Mouse (Mus musculus) forebrain, embryonic 12.5 days (tissue): ENCODE data around the gene Galm. TPM values are rescaled to one million over a fixed set of nuclear protein-coding genes. Genes with fewer than 3 reads are reported as not detected.

Source experiments
- ATAC-seq: fragments of 200-750 bp; cut with Nextera tagmentation; 2 replicates; pipeline ENCODE4 v1.8.0; 2017; ENCODE audit warnings: moderate TSS enrichment; ENCODE audit not compliant: low FRiP score
- H3K27ac ChIP-seq: fragments of 300-500 bp; sonication (generic); 2 replicates; pipeline ENCODE4 v1.5.1; 2016; ENCODE audit warnings: mild to moderate bottlenecking
- H3K27me3 ChIP-seq: fragments of 300-500 bp; sonication (generic); 2 replicates; pipeline ENCODE4 v1.6.1; 2016; ENCODE audit warnings: mild to moderate bottlenecking
- H3K36me3 ChIP-seq: fragments of 300-500 bp; sonication (generic); replicated peaks from 2 replicates; pipeline ENCODE4 v1.6.1; 2016; ENCODE audit warnings: mild to moderate bottlenecking
- H3K4me1 ChIP-seq: fragments of 300-500 bp; sonication (generic); 2 replicates; pipeline ENCODE4 v1.6.1; 2016
- H3K4me2 ChIP-seq: fragments of 300-500 bp; sonication (generic); 2 replicates; pipeline ENCODE4 v1.6.1; 2016; ENCODE audit warnings: mild to moderate bottlenecking, moderate library complexity
- H3K4me3 ChIP-seq: fragments of 300-500 bp; sonication (generic); replicated peaks from 2 replicates; pipeline ENCODE4 v1.5.1; 2016; ENCODE audit warnings: mild to moderate bottlenecking
- H3K9ac ChIP-seq: fragments of 300-500 bp; sonication (generic); 2 replicates; pipeline ENCODE4 v1.6.1; 2016; ENCODE audit warnings: mild to moderate bottlenecking
- H3K9me3 ChIP-seq: fragments of 300-500 bp; sonication (generic); 2 replicates; pipeline ENCODE4 v1.6.1; 2016
- WGBS: fragments of 180-500 bp; shearing (Covaris S2); methylation state at CpG from one replicate; pipeline ENCODE4 v1.1.7; 2016; 5-methylcytosine and 5-hydroxymethylcytosine counted together
- polyA plus RNA-seq: library from polyadenylated mRNA; unstranded; fragments of >200 nt; fragmentation: Nextera tagmentation; extraction: Ambion mirVana; gene quantifications from 2 replicates; pipeline ENCODE4 v1.2.1, GENCODE M21; 2016

Galm gene
- polyA plus RNA-seq, 1 experiment from 2014 or later: 9.6 TPM

DNA sequence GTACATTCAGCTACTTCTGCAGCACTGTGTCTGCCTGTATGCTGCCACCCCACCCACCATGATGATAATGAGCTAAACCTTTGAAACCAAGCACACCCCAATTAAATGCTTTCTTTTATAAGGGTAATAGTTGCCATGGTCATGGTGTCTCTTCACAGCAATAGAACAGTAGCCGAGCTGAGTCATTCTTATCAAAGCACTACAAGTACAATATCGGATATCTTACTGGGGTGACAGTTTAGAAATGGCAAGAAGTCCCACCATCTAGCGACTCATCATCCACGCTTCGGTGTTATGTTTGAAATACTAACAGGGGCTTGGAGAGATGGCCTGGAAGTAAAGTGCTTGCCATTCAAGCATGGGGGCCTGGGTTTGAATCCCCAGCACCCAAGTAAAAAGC is 106.6 kb downstream of the Galm start:
- Histone ChIP-seq H3K4me2 (no peak overlapping the region), H3K36me3 (peaks cover 14% of the 10 kb centered on the region), H3K27me3 (no peaks in the 10 kb centered on the region), H3K4me3 (no peak overlapping the region), H3K9me3 (no peaks in the 10 kb centered on the region), H3K4me1 (no peaks in the 10 kb centered on the region), H3K27ac (no peak overlapping the region), H3K9ac (no peak overlapping the region)
- 92% methylated on average over 5 of the region's 5 CpGs for WGBS
- ATAC-seq: no peak

DNA sequence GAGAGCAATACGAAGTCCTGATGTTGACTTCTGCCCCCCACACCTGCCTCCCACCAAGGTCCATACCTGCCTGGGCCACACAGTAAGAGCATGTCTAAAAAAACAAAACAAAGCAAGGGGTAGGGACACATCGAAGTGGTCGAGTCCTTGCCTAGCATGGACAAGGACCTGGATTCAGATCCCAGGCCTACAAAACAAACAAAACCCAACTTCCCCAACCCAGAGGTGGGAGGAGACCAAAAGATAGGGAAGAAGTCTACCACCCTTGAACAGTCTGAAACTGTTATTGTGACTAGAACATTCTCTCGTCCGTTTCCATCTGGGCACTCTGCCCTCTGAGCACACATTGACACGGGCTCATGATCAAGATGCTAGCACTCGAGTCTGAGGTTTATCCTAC is 107.1 kb downstream of the Galm start:
- no peaks in the 10 kb centered on the region for H3K4me1 ChIP-seq
- 90% methylated on average over 7 of the region's 7 CpGs for WGBS

More for the DNA sequence above, 107.1 kb downstream of the Galm start:
- H3K9me3 ChIP-seq: no peaks in the 10 kb centered on the region
- H3K27me3 ChIP-seq: no peaks in the 10 kb centered on the region
- no peak overlapping the region for H3K4me2 ChIP-seq
- no peak for ATAC-seq
- H3K36me3 ChIP-seq: peaks cover 14% of the 10 kb centered on the region
- H3K9ac ChIP-seq: no peak overlapping the region
- no peak overlapping the region for H3K27ac ChIP-seq
- no peak overlapping the region for H3K4me3 ChIP-seq

Other genes starting within 250 kb of the Galm start
- 38.1 and 39.7 TPM in 2 replicates for gene Atl2, start 231.3 kb upstream of the Galm start, polyA plus RNA-seq
- 126 and 130 TPM in 2 replicates for gene Hnrnpll, start 65.1 kb upstream of the Galm start, polyA plus RNA-seq
- 784 and 786 TPM in 2 replicates for gene Srsf7, start 79.8 kb downstream of the Galm start, polyA plus RNA-seq
- 0.10 TPM in 1 of 2 replicates, not detected in the other for gene Ttc39d, start 80.0 kb downstream of the Galm start, polyA plus RNA-seq
- 37.6 and 38.5 TPM in 2 replicates for gene Gemin6, start 97.0 kb downstream of the Galm start, polyA plus RNA-seq
- 37.8 and 45.1 TPM in 2 replicates for gene Morn2, start 162.7 kb downstream of the Galm start, polyA plus RNA-seq
- 31.3 and 33.0 TPM in 2 replicates for gene Dhx57, start 163.0 kb downstream of the Galm start, polyA plus RNA-seq
- 0.17 and 0.74 TPM in 2 replicates for gene Arhgef33, start 179.9 kb downstream of the Galm start, polyA plus RNA-seq
- 1.9 and 2.0 TPM in 2 replicates for gene Gm10190, start 246.1 kb downstream of the Galm start, polyA plus RNA-seq